Mouse (Mus musculus) erythroblast, embryonic 14.5 days (primary cell): ENCODE results near the gene Dnajc5.

ENCODE experiments used
- GATA1 ChIP-seq: IDR thresholded peaks from 2 replicates; pipeline ENCODE4 v1.6.1; 2012; ENCODE audit warnings: low read length, inconsistent platforms, mixed read lengths
- TAL1 ChIP-seq: IDR thresholded peaks from 3 replicates; pipeline ENCODE4 v1.6.1; 2012; ENCODE audit warnings: low read length, inconsistent platforms, mixed read lengths

DNA sequence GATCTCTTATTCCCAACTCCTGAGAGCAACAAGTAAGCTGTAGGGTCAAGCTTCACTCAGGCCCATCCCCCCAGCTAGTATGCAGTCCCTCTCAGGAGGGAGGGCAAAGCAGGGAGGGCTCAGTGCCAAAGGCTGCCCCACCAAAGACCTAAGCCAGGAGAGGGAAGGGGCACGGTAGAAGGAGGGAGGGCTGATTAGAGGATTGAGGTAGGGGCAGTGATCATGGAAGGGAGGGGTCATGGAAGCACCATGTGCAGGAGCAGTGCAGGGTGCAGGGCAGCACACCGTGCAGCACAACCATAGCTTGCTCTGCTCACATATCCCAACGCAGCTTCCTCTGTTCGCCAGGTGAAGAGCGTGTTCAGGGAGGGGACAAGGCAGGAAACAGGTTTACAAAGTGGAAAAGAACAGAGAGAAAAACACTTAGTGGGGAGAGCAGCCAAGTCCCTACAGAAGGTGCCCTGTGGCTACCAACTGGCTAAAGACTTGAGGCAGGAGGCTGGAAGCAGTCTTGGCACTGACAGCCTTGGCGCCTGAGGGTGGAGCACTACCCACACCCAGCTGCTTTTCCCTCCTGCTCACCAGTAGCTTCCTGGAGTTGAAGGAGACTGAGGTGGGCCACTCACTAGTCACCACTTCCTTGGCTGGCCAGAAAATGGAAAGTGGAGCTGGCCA is 50.8 kb downstream of the Dnajc5 start:
- TF ChIP-seq GATA1 (no peak), TAL1 (no peak)
